Mouse (Mus musculus): ENCODE results near the gene Olfr844. TPM values are rescaled to one million over a fixed set of nuclear protein-coding genes. Genes with fewer than 3 reads are reported as not detected.

Olfr844 gene
- polyA plus RNA-seq (2017; shearing (Covaris generic)), result not detected

GRCm38 (mm10) chr9:19316047-19316446 lies at the start of gene Olfr844:
TSS of gene Olfr844 (plus strand) at chr9:19316347.
- no peak for ATAC-seq

- ATAC-seq, result no peak
Observed at GRCm38 (mm10) chr9:19336157-19336556, 20.0 kb downstream of the Olfr844 start, which contains the start of gene Olfr845. TSS of gene Olfr845 (plus strand) at chr9:19336457.

GRCm38 (mm10) chr9:19363905-19364304 lies 47.8 kb downstream of the Olfr844 start, which contains the start of gene Olfr846:
TSS of gene Olfr846 (minus strand) at chr9:19364005.
- no peak for ATAC-seq

Other genes with a start within 250 kb of the Olfr844 start
- gene Olfr836, start 196.0 kb upstream of the Olfr844 start, polyA plus RNA-seq (2017; shearing (Covaris generic)), result not detected
- gene Olfr837, start 180.0 kb upstream of the Olfr844 start, polyA plus RNA-seq (2017; shearing (Covaris generic)), result under 1 TPM in 1 of 2 experiments, not detected in 1; 0.22 TPM
- gene Olfr839-ps1, start 139.0 kb upstream of the Olfr844 start, polyA plus RNA-seq (2017; shearing (Covaris generic)), result not detected
- not detected for gene Olfr843, start 64.4 kb upstream of the Olfr844 start, polyA plus RNA-seq (2017; shearing (Covaris generic))
- not detected for gene Olfr845, start 20.1 kb downstream of the Olfr844 start, polyA plus RNA-seq (2017; shearing (Covaris generic))
- not detected for gene Olfr846, start 47.7 kb downstream of the Olfr844 start, polyA plus RNA-seq (2017; shearing (Covaris generic))
- not detected for gene Olfr847, start 62.3 kb downstream of the Olfr844 start, polyA plus RNA-seq (2017; shearing (Covaris generic))
- gene Olfr849, start 123.9 kb downstream of the Olfr844 start, polyA plus RNA-seq (2017; shearing (Covaris generic)), result not detected
- not detected for gene Olfr850, start 161.9 kb downstream of the Olfr844 start, polyA plus RNA-seq (2017; shearing (Covaris generic))
- gene Olfr851, start 176.9 kb downstream of the Olfr844 start, polyA plus RNA-seq (2017; shearing (Covaris generic)), result not detected
- gene Olfr853, start 224.7 kb downstream of the Olfr844 start, polyA plus RNA-seq (2017; shearing (Covaris generic)), result not detected

All from CD4-positive, CD25-positive, alpha-beta regulatory T cell, adult 4 months (primary cell).